Mouse (Mus musculus) kidney, embryonic 14.5 days (tissue): Measurements from ENCODE around the gene Tnfrsf13c. TPM values are rescaled to one million over a fixed set of nuclear protein-coding genes. Genes with fewer than 3 reads are reported as not detected.
A peak's percentile ranks its signal among the peaks of the same experiment; 100 is the strongest.
"Not testable (repeated sequence)": the region's sequence is repeated elsewhere in the genome, so short reads cannot be mapped to it uniquely, and the experiment has no call there.

Source experiments
- ATAC-seq: fragments of 200-750 bp; cut with Nextera tagmentation; 2 replicates; pipeline ENCODE4 v1.8.0; 2017; ENCODE audit warnings: moderate number of reproducible peaks, mild to moderate bottlenecking, moderate TSS enrichment, moderate library complexity; ENCODE audit not compliant: low FRiP score, low TSS enrichment
- H3K27ac ChIP-seq: fragments of 300-500 bp; sonication (generic); 2 replicates; pipeline ENCODE4 v1.5.1; 2014; ENCODE audit warnings: low read depth, mild to moderate bottlenecking, low read length, moderate library complexity, mixed read lengths
- H3K27me3 ChIP-seq: fragments of 300-500 bp; sonication (generic); 2 replicates; pipeline ENCODE4 v1.6.1; 2014; ENCODE audit warnings: mild to moderate bottlenecking, low read length; ENCODE audit not compliant: control insufficient read depth, insufficient read depth
- H3K36me3 ChIP-seq: fragments of 300-500 bp; sonication (generic); 2 replicates; pipeline ENCODE4 v1.6.1; 2014; ENCODE audit warnings: low read length, mixed read lengths; ENCODE audit not compliant: control insufficient read depth, insufficient read depth
- H3K4me1 ChIP-seq: fragments of 300-500 bp; sonication (generic); 2 replicates; pipeline ENCODE4 v1.6.1; 2014; ENCODE audit warnings: low read length, mixed read lengths; ENCODE audit not compliant: control insufficient read depth, insufficient read depth
- H3K4me2 ChIP-seq: fragments of 300-500 bp; sonication (generic); replicated peaks from 2 replicates; pipeline ENCODE4 v1.6.1; 2014; ENCODE audit warnings: low read depth, mild to moderate bottlenecking, low read length
- H3K4me3 ChIP-seq: fragments of 300-500 bp; sonication (generic); 2 replicates; pipeline ENCODE4 v1.5.1; 2014; ENCODE audit warnings: mild to moderate bottlenecking, low read length
- H3K9ac ChIP-seq: fragments of 300-500 bp; sonication (generic); 2 replicates; pipeline ENCODE4 v1.6.1; 2014; ENCODE audit warnings: low read depth, mild to moderate bottlenecking, low read length, moderate library complexity
- H3K9me3 ChIP-seq: fragments of 300-500 bp; sonication (generic); 2 replicates; pipeline ENCODE4 v1.6.1; 2016; ENCODE audit warnings: low read length; ENCODE audit not compliant: control insufficient read depth
- WGBS: fragments of 180-500 bp; shearing (Covaris S2); extraction: QIAGEN DNeasy Blood & Tissue Kit; methylation state at CpG from one replicate; pipeline ENCODE4 v1.1.7; 2014; 5-methylcytosine and 5-hydroxymethylcytosine counted together
- polyA plus RNA-seq: library from polyadenylated mRNA; unstranded; fragments of >200 nt; fragmentation: Nextera tagmentation; extraction: Ambion mirVana; gene quantifications from 2 replicates; pipeline ENCODE4 v1.2.1, GENCODE M21; 2014

The Tnfrsf13c gene
- polyA plus RNA-seq, 1 experiment from 2014 or later, result 0.12 TPM

DNA sequence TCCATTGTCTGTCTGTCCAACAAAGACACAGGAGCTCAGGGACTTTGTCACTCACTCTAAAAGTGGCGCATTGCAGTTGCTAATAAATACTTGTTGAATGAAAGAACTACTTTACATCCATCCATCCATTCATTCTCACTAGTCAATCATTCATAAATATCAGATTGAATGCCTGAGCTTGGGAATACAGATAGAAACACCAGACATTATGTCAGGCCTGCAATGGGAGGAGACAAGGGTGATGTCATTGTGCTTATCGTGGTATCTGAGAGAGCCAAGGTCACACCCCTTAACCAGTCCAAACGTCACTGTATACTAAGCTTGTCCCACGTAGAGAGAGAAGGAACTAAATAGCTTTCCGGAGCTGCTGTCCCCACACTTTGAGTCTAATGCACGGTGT is 27.9 kb upstream of the Tnfrsf13c start, which contains the start of gene 1500009C09Rik:
TSS of gene 1500009C09Rik (plus strand) at position 301 of the 400 bp plus-strand sequence.
- H3K4me3 ChIP-seq, result no peak within 1 kb of the TSS
- no peak within 1 kb of the TSS for H3K27ac ChIP-seq
- no peaks in the 10 kb centered on the region; the same call in 1 of the 2 replicates for H3K9me3 ChIP-seq
- no peaks in the 10 kb centered on the region for H3K27me3 ChIP-seq
- no peaks in the 10 kb centered on the region for H3K4me1 ChIP-seq
- H3K4me2 ChIP-seq, result no peak within 1 kb of the TSS
- no peak for ATAC-seq
- no peak within 1 kb of the TSS for H3K9ac ChIP-seq
- H3K36me3 ChIP-seq, result no peaks in the 10 kb centered on the region
- WGBS, result 94% methylated on average over 6 of the region's 6 CpGs

DNA sequence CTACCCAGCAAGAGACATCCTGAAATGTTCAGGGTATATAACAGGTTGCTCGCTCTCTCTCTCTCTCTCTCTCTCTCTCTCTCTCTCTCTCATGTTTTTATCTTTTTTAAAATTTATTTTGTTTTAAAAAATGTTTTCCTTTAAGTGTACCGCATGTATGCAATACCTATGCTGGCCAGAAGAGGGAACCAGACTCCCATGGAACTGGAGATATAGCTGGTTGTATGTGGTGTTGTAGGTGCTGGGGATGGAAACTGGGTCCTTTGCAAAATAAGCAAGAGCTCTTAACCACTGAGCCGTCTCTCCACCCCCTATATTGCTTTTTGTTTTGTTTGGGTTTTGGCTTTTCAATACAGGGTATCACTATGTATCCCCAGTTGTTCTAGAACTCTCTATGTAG is 27.4 kb upstream of the Tnfrsf13c start:
- Histone ChIP-seq H3K4me3 (no peak overlapping the region), H3K4me1 (no peaks in the 10 kb centered on the region), H3K9me3 (no peaks in the 10 kb centered on the region; the same call in 1 of the 2 replicates), H3K27ac (no peak overlapping the region), H3K4me2 (no peak overlapping the region), H3K36me3 (no peaks in the 10 kb centered on the region), H3K9ac (no peak overlapping the region), H3K27me3 (no peaks in the 10 kb centered on the region)
- no peak for ATAC-seq
- 96% methylated on average over 3 of the region's 3 CpGs for WGBS

DNA sequence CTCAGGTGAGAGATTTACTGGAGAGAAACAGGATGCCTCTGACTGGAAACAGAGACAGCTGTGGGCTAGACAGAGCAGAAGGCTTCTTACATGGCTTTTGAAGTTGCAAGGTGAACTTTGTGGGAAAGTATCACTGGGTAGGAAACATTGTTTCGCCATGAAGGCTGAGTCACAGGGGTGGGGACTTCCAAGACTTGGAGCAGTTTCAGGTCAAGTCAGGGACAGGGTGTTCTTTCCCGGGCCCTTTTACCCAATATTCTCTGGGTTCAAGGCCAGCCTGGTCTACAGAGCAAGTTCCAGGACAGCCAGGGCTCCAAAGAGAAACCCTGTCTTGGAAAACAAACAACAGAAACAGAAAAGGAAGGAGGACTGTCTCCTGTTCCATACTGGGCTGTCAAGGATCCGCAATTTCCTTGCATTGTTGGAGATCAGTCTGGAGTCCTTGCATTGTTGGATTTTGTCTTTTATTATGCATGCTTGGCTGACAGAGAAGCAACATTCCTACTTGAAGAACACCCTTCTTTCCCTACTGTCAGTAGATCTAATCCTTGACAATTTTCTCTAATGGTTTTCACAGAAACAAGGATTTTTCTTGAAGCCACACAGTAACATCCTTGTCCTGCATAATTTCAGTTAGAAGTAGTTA is 23.1 kb upstream of the Tnfrsf13c start:
- no peak for ATAC-seq
- no peaks in the 10 kb centered on the region for H3K27me3 ChIP-seq
- no peak overlapping the region for H3K4me3 ChIP-seq
- peaks cover 10% of the 10 kb centered on the region; the same call in 1 of the 2 replicates for H3K4me1 ChIP-seq
- no peak overlapping the region for H3K4me2 ChIP-seq
- H3K9ac ChIP-seq, result no peak overlapping the region
- H3K9me3 ChIP-seq, result no peaks in the 10 kb centered on the region; the same call in 1 of the 2 replicates
- WGBS, result 77% methylated on average over 3 of the region's 3 CpGs
- H3K36me3 ChIP-seq, result no peaks in the 10 kb centered on the region
- H3K27ac ChIP-seq, result no peak overlapping the region

DNA sequence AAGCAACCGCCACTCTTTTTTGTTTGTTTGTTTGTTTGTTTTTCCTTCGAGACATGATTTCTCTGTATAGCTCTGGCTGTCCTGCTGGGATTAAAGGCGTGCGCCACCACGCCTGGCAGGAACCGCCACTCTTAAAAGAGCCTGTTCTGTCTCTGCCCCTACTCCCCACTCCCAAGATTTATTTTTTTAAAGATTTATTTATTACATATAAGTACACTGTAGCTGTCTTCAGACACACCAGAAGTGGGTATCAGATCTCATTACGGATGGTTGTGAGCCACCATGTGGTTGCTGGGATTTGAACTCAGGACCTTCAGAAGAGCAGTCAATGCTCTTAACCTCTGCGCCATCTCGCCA is 20.6 kb upstream of the Tnfrsf13c start:
- ATAC-seq, result peak; percentile 48
- 23% methylated on average over 9 of the region's 9 CpGs for WGBS
- peak overlapping the region; percentile 94 for H3K4me2 ChIP-seq
- H3K9me3 ChIP-seq, H3K36me3 ChIP-seq, H3K27me3 ChIP-seq: not testable (repeated sequence)
- H3K9ac ChIP-seq, result peak overlapping the region; percentile 75; the same call in 1 of the 2 replicates
- H3K4me3 ChIP-seq, result peak overlapping the region; percentile 58
- H3K4me1 ChIP-seq, result peaks cover 13% of the 10 kb centered on the region; the same call in 1 of the 2 replicates
- H3K27ac ChIP-seq, result peak overlapping the region; percentile 53; the same call in 1 of the 2 replicates

DNA sequence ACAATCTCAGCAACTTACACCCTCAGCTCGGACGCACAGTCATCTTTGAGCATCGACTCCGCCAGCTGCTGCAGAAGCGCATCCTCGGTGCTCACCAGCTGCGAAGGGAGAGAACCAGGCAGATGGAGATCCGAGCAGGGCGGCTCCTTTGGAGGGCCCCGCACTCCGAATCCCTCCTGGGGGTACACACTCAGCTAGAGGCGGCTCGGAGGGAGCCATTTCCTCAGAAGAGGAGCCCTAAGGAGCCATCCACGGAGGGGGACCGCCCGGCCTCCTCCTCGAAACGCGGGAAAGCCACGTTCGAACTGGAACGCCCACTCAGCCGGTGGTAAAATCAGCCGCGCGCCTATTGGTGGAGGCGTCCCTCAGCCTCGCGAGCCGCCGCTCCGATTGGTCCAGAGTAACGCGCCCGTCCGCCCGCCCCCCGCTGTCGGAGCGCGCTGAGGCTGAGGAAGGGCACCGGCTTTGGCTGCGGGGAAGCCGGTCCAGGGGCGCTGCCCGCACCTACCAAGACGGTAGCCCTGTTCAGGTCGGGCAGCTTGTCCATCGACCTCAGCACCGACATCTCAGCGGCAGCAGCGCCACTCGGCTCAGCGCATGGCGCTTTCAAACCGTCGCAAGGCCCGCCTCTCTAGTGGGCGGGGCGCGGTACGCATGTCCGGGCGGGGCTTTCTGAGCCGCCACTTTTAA is 20.1 kb upstream of the Tnfrsf13c start, which contains the start of gene Cenpm:
TSS of gene Cenpm (minus strand) at position 634 of the 690 bp plus-strand sequence.
- Histone ChIP-seq H3K27ac (peak within 1 kb of the TSS; percentile 53; the same call in 1 of the 2 replicates), H3K9me3 (no peaks in the 10 kb centered on the region), H3K4me2 (peak within 1 kb of the TSS; percentile 94), H3K9ac (peak within 1 kb of the TSS; percentile 75), H3K36me3 (no peaks in the 10 kb centered on the region), H3K27me3 (no peaks in the 10 kb centered on the region), H3K4me3 (peak within 1 kb of the TSS; percentile 58), H3K4me1 (peaks cover 13% of the 10 kb centered on the region; the same call in 1 of the 2 replicates)
- peak; percentile 97 for ATAC-seq
- WGBS, result under 1% methylated on average over 64 of the region's 65 CpGs

DNA sequence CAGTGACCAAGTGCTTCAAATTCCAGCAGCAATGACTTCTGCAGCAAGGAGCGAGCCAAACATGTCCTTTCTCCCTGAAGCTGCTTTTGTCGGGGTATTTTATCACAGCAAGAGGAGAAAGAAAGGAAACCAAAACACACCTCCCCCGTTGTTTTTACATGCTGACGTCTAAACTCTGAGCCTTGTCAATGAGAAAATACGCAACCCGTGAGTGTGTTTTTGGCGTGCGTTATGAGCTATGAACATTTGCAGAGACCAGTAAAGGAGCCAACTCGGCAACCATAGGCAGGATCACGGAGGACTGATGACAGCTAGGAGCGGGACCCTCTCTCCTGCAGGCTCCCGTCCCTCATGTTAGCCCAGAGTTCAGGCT is 19.6 kb upstream of the Tnfrsf13c start:
- H3K4me1 ChIP-seq, result peaks cover 13% of the 10 kb centered on the region; the same call in 1 of the 2 replicates
- no peak for ATAC-seq
- 0 out of 2 replicates have a peak overlapping the region, but pooled peaks have one; percentile 30 for H3K27ac ChIP-seq
- 0 out of 2 replicates have a peak, but pooled peaks cover 4% of the 10 kb centered on the region for H3K36me3 ChIP-seq
- no peaks in the 10 kb centered on the region for H3K9me3 ChIP-seq
- peak overlapping the region; percentile 94 for H3K4me2 ChIP-seq
- H3K27me3 ChIP-seq, result no peaks in the 10 kb centered on the region
- peak overlapping the region; percentile 58 for H3K4me3 ChIP-seq
- 3% methylated on average over 12 of the region's 12 CpGs for WGBS
- peak overlapping the region; percentile 75 for H3K9ac ChIP-seq

DNA sequence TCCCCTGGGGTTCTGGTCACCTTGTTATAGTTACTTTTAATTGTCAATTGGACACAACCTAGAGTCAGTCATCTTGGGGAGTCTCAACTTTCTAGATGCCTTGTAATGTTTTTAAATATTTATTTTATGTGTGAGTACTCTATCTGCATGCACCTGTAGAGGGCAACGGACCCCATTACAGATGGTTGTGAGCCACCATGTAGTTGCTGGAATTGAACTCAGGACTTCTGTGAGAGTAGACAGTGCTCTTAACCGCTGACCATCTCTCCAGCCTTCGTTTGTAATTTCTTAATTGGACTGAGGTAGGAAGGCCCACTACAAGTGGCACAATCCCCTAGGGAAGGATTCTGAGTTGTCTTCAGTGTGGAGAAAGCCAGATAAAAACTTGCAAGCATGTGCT is 19.1 kb upstream of the Tnfrsf13c start:
- H3K4me1 ChIP-seq, result peaks cover 13% of the 10 kb centered on the region; the same call in 1 of the 2 replicates
- H3K4me3 ChIP-seq, result peak overlapping the region; percentile 58
- no peaks in the 10 kb centered on the region for H3K27me3 ChIP-seq
- ATAC-seq, result no peak
- 76% methylated on average over 3 of the region's 3 CpGs for WGBS
- H3K36me3 ChIP-seq, result 0 out of 2 replicates have a peak, but pooled peaks cover 7% of the 10 kb centered on the region
- no peak overlapping the region for H3K27ac ChIP-seq
- H3K4me2 ChIP-seq, result peak overlapping the region; percentile 94
- peak overlapping the region; percentile 75; the same call in 1 of the 2 replicates for H3K9ac ChIP-seq
- H3K9me3 ChIP-seq, result no peaks in the 10 kb centered on the region

DNA sequence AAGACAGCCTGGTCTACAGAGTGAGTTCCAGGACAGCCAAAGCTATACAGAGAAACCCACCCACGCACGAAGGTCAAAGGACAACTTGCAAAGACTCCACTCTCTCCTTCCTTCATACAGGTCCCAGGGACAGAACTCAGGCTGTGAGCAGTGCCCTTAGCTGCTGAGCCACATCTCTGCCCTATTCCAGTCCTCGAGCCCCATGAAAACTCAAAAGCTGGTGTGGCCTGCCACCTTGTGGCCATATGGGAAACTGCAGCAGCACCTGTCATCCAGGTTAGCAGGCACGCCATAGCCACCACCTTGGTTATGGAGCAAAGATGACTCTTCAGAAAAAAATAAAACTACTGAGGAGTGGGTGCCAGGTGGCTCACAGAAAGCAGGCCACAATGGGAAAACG is 12.4 kb upstream of the Tnfrsf13c start:
- 19% methylated on average over 5 of the region's 5 CpGs for WGBS
- H3K9me3 ChIP-seq, result no peaks in the 10 kb centered on the region
- H3K4me3 ChIP-seq, result no peak overlapping the region
- H3K36me3 ChIP-seq, result peaks cover 9% of the 10 kb centered on the region; the same call in 1 of the 2 replicates
- ATAC-seq, result peak; percentile 67; the same call in 1 of the 2 replicates
- H3K9ac ChIP-seq, result no peak overlapping the region
- H3K27me3 ChIP-seq, result no peaks in the 10 kb centered on the region
- no peak overlapping the region for H3K4me2 ChIP-seq
- H3K27ac ChIP-seq, result no peak overlapping the region
- H3K4me1 ChIP-seq, result 0 out of 2 replicates have a peak, but pooled peaks cover 7% of the 10 kb centered on the region
